Mouse (Mus musculus) frontal cortex, adult 2 months (tissue): ENCODE results near the gene Otud5. TPM values are rescaled to one million over a fixed set of nuclear protein-coding genes. Genes with fewer than 3 reads are reported as not detected.
"Not testable (repeated sequence)": the region's sequence is repeated elsewhere in the genome, so short reads cannot be mapped to it uniquely, and the experiment has no call there.

ENCODE experiments used
- DNase-seq, 2 experiments: peaks; one replicate each; pipeline ENCODE4 v3.0.0; 2022; ENCODE audit warnings: low spot score in 1 of 2; ENCODE audit errors: extremely low spot score in 1 of 2
- polyA plus RNA-seq: library from polyadenylated mRNA; depleted of rRNA; stranded (reverse); fragments of >200 nt; gene quantifications from 2 replicates; pipeline ENCODE4 v1.2.3, GENCODE M21; 2012; rRNA removed

The Otud5 gene
- 51.9 and 58.0 TPM in 2 replicates for polyA plus RNA-seq

DNA sequence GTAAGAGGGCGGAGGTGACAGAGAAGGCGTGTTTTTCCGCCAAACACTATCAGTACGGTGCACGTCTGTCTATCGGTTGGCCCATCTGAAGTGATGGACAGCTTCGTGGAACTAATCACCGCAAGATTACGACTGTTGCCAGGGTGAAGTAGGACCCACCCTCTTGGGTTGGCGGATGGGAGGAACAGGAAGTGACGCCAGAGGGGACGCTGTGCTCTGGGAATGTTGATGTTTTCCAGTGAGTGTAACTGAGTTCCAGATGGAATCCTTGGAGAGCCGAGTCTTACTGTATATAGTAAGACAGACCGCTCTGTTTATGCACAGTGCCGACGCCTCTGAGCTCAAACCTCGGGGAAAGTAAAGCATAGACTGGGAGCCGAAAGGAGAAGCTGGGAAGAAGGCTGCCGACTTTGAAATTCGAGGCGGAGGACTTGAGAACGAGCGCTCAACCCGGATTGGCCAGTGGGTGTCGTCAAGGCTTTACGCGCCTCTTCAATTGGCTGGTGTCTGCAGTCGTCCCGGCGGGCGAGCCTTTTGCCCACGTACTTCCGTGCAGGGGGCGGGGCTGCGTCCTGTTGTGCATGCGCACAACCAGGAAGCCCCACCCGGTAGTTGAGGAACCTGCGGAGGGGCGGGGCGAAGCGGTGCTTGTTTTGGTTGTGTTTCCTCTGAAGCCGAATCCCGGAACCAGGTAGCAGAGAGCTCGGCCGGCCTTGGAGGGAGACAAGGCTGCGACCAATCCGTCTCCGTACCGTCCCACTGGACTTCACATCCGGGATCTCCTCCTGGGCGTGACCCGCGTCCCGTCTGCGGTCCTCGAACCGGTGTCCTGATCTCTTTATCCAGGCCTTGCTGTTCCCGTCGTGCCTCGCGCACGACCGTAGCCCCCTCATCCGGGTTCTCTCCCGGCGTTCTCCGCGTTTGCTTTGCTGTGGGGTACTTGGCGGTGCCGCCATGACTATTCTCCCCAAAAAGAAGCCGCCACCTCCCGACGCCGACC is at the start of gene Otud5:
Gene Otud5 (plus strand): TSS at position 202 of the 1,000 bp plus-strand sequence.
- DNase-seq, result peak; percentile 92 to 93

DNA sequence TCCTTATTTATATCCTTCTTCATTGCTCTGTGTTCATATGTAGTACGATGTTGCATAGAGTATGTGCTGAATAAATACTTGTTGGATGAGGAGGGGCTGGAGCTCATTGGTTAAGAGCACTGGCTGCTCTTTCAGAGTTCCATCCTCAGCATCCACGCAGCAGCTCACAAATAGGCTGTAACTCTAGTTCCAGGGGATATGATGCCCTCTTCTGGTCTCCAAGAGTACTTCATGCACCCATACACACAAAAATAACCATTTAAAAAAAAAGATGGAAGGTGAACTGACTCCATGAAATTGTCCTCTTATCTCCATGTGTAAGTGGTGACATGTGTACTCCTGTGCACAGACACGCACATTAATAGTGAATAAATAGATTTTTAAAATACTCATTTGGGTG is 47.8 kb upstream of the Otud5 start:
- peak in 1 of 2 experiments; percentile 23 for DNase-seq

DNA sequence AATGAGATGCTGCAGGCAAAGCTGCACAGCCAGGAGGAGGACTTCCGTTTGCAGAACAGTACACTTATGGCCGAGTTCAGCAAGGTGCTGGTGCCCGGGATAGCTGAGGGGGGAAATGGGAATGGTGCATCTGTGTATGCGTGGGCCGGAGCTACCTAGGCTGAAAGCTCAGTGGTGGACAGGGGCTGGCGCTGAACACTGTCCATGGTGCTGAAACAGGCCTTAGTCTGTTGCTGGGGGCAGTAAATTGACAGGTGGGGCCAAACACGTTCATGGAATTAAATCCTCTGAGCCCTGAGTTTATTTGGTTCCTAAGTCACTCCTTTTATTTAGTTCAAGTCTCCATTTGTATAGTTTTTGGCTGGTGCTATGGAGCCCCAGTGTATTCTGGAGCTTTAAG is 46.1 kb upstream of the Otud5 start:
- no peak for DNase-seq

DNA sequence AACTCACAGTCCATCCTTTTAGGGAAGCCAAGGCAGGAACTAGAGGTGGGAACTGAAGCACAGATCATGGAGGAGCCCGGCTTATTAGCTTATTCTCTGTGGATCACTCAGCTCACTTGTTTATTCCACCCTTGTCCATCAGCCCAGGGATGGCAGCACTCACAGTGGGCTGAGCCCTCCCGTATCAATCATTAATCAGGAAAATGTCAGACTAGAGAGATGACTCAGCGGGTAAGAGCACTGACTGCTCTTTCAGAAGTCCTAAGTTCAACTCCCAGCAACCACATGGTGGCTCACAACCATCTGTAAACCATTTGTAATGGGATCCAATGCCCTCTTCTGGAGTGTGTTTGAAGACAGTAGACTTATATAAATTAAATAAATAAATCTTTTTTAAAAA is 43.8 kb upstream of the Otud5 start:
- no peak for DNase-seq

DNA sequence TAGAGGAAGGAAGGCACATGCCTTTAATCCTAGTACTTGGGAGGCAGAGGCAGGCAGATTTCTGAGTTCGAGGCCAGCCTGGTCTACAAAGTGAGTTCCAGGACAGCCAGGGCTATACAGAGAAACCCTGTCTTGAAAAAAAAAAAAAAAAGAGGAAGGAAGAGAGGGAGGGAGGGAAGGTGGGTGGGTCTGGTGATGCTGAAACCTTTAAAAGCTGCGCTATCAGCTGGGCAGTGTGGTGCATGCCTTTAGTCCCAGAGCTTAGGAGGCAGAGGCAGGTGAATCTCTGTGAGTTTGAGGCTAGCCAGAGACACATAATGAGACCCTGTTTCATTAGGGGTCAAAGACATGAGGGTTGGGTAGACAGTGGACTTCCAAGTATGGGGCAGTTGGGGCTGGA is 39.0 kb upstream of the Otud5 start:
- not testable (repeated sequence) for DNase-seq

DNA sequence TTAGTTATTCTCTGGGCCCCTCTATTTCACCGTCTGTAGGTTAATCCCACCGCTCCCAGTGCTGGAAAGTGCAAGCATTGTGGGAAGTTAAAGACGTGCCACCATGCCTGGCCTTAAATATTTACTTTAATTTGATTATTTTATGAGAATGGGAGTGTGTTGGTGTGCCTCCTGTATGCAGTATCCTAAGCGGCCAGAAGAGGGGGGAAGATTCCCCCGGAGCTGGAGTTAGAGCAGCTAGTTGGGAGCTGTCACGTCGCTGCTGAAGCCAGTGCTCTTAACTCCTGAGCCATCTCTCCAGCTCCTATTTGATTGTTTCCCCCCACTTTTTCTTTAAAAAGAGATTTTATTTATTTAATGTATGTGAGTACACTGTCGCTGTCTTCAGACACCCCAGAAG is 26.1 kb upstream of the Otud5 start:
- peak in 1 of 2 experiments; percentile 13 for DNase-seq

DNA sequence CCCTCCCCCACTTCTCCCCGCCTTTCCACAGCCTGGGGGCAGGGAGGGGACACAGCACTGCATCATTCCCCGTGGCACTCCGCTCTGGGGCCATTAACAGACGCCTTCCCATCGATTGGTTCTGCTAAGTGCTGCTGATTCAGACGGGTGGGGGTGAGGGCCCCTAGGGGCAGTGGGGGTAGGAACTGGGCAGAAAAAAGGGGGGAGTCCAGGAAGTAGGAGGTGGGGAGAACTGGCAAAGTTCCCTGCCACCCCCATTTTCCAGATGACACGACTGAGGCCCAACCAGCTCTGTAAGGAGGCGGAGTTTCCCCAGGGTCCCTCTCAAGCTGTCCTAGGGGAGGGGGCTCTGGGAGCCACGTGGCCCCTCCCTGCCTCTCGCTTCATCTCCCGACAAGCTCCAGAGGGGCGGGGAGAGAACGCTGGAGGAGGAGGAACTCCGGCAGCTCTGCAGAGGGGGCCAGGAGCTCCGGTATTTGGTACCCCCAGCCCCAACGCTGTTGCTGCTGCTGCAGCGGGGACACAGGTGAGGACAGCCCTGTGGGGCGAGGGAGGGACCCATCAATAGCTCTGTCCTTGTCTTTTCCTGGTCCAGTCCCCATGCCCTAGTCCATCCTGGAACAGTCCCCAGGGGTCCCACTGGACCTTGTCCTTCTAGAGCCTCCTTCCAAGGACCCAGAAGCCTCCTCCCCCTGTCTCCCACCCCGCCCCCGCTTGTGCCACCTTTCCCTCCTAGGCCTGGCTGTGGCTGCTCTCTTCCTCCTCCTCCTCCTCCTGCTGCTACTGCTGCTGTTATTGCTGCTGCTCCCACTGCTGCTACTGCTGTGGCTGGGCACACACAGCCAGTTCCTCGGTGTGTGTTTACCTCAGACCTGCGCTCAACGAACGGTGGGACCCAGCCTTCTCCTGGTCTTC is 19.0 kb upstream of the Otud5 start, which contains the start of gene Kcnd1:
Gene Kcnd1 (plus strand): TSS at position 425 of the 915 bp plus-strand sequence.
- peak in 1 of 2 experiments; percentile 53 for DNase-seq

DNA sequence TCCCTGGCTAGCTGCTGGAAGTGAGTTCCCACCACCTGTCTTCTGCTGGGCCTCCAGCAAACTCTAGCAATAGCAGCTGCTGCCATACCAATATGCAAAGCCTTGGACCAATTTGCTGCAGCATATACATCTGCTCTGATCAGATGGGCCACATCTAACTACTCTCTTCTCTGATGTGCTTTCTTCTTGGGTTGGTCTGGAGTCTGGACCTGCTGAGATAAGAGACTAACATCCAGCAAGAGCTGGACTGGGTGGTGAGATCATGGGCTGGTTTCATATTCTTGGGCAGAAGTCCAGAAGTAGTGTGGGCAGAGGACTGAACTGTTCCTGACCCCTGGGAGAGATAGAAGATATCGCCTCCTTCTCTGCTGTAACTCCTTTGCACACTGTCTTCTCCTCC is 4.0 kb upstream of the Otud5 start:
- DNase-seq, result no peak

DNA sequence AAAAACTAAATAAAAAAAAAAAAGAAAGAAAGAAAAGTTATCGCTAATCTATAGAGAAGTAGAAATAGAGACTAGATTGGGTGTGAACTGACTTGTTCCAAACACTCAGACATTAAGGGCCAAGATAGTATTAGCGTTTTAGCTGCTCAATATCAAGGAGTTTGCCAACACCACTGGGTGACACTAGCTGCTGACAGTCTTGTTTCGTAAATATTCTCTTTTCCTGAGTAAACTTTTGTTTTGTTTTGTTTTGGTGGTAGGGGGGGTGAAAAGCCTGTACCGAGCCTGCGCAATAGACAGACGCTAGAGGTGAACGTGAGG is 362 bp upstream of the Otud5 start:
- DNase-seq, result no peak

DNA sequence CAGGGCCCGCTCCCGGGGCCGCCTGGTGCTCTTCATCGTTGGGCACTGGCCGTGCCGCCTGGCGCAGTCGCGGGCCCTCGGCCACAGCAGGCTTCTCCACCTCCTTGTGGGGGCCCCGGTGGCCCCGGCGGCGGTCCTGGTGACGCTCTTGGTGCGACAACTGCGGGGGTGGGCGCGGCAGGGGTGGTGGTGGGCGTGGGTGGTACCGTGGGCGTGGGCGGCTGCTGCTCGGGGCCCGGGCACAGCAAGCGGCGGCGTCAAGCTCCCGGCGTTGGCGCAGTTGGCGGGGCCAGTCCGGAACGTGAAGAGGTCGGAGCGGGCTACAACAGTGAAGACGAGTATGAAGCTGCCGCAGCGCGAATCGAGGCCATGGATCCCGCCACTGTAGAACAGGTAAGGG is 1.2 kb downstream of the Otud5 start:
- no peak for DNase-seq

DNA sequence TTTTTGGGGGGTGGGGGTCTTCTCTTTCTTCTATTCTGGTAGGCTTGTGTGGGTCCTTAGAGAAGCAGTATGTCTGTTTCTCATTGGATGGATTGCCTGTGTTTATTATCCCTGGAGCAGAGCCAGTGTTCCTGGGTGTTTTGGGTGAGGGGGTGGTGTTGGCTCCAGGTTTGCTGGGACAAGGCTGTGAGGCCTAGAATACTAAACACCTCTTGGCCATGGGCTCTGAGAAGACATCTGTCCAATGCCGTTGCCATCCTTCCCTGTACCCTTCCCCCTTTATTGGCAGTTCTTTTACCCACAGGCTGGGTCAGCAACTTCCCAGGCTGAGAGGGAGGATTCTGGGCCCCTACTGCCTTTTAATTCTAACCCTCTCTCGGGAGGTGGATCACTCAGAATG is 6.7 kb downstream of the Otud5 start:
- DNase-seq, result peak in 1 of 2 experiments; percentile 28

DNA sequence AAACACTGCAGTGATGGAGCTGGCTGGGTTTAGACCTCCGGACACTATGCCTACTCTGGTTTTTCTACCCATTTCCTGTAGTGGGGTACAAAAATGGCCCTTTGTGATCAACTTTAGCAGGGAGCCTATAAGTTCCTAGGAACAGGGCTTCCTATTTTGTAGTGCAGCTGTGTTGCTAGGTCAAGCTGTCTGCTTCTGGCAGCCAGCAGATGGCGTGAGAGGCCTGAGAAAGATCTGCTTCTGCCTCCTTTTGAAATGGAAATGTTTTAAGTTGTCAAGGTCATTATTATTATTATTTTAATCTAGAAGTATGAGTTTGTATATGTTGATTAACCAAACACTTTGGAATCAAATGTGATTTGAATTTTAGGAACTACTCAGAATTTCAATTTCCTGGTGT is 13.4 kb downstream of the Otud5 start:
- peak in 1 of 2 experiments; percentile 52 for DNase-seq

DNA sequence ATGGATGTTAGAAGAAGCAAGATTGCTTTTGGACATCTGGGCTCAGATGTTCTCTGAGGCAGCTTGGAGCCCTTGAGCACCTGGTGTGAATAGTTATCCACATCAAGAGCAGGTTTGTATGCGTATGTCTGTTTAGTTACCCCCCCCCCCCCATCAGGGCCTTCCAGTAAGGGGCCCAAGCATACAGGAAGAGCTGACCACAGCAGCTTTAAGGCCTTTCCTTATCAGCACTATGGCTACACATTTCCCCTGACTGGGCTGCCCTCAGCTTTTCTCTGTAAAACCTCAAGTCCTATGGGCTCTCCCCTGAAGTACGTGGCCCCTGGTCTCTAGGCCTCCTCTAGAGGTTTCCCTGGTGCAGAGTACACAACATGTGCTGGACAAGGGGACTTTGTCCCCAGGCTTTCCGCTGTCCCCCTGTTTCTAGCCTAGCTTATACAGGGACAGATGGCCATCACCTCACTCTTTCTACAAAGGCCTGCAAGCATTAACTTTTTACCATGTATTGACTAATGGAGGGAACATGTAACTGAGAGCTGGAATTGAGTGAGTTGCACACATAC is 18.1 kb downstream of the Otud5 start:
- no peak for DNase-seq

DNA sequence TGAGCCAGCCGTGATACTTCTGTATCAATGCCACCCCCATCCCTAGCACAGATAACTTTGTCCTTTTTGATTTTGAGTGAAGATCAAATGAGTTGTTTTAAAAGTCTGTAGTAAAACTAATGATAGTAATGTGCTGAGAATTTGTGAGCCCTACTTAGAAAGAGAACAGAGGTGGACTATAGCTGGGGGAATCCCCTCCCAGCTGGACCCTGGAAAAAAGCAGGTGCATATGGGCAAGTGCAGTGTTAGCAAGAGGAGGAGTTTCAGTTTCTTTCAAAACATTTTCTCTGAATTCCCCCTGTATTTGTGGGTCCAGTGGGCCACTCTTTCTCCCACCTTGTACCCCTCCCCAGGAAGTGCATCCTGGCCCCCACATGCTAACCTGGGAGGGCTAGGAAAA is 22.0 kb downstream of the Otud5 start:
- DNase-seq, result no peak

DNA sequence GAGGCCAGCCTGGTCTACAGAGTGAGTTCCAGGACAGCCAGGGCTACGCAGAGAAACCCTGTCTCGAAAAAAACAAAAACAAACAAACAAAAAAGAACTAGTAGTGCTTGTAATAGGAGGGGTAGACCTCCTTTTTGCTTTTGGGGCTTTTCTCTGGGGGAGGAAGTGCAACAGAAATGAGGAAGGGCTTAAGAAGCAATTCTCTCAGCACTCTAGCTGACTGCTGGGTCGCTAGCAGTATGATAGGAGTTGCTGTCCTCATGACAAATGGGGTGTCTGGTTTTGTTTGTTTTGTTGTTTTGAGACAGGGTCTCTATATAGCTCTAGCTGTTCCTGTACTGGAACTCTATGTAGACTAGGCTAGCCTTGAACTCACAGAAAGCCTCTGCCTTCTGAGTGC is 23.4 kb downstream of the Otud5 start:
- no peak for DNase-seq

DNA sequence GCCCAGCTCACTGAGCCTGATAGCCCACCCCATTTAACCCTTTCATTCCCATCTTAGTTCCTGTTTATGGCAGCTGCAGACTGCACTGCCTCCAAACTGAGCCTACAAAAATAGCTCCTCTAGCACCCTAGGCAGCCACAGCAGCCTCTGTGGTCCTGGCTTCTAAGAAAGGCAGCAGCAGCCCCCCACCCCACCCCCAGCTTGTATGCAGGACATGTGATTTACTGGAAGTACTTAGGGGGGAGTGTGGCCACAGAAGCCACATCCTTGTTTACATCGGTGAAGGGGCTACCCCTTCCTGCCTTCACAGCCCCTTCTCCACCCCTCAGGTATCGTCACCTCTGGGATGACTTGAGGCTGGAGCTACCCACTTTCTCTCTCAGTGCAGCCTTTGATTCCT is 24.2 kb downstream of the Otud5 start:
- no peak for DNase-seq

DNA sequence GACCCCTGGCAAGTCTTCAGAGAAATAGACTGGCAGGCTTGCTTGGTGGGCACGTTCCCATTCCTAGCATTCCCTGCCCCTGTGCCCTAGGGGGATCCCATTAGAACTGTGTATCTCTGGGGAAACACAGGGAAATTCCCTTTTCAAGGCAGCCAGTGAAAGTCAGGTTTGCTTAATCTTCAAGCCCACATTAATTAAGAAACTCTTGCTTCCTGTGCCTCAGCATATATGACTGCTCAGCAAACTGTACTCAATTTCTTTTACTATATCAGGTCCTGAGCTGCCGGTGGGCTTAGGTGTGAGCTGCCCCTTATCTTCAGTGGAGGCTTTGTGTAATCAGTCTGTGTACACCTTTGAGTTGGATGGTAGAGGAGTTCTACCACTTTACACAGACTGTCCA is 24.6 kb downstream of the Otud5 start:
- no peak for DNase-seq

DNA sequence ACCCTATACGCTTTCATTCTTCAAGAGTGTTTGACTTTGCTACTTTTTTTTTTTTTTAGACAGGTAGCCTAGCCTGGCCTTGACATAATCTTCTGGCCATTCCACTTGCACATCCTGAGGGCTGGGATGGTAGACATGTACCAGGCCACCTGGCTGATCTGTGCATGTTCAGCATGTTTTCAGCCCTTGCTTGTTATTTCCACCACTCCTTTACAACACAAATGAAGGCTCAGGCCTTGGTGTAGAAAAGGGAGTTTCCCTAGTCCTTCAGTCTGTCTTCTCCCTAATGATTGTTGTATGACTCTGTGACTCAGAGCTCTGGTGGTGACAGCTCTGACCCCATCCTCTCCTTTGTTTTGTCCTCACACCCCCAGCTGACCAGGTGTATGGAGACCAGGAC is 26.0 kb downstream of the Otud5 start:
- DNase-seq, result no peak

DNA sequence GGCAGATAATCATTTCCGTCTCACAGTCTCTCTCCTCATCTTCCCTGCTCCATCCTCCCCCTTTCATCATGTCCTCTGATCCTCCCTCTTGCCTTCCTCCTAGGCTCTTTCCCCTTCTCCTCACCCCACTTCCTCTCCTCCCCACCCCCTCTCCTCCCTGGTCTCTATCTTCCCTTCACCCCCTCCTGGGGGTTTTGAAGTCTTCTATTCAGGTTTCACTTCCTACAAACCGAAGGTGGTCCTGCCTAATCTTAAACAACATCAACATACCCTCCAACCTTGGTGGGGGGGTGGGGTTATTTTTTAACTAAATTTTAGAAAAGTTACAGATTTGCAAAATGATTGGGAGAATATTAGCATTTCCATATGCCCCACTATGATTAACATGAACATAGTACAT is 27.3 kb downstream of the Otud5 start:
- no peak for DNase-seq

DNA sequence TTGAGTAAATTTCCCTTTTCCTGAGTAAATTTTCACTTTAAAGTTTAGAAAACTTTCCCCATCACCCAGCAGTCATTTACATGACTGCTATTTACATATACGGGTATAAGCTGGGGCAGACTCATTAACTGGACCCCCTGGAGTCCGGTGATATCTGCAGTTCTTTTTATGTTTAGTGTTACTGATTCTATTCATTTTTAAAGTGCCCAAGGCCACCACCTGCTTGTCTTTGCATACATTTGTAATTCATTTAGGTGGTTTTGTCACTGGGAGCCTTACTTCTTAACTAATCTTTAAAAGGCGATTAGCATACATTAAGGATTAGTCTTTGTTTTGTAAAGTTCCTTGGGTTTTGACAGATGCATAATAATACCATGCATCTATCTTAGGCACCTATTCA is 28.7 kb downstream of the Otud5 start:
- no peak for DNase-seq

DNA sequence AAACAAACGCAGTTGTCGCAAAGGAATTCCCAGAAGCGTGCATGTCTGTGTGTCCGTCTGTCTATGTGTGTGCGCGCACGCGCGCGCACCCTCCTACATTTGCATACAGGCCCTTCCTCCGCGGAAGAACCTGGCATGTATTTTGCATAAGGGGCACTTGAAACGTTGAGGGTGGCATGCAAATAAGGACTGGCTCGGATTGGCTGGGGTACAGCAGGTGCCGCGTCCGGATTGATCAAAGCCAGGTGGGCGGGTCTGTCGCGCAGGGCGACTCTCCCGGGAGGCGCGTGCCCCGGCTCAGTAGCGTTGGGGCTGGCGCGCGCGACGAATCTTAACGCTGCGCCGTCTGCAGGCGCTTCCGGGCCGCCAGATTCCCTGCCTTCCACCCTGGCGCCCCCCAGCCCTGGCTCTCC is 36.8 kb downstream of the Otud5 start, which contains the start of gene Pim2:
Gene Pim2 (plus strand): TSS at position 256 of the 413 bp plus-strand sequence.
- peak; percentile 79 to 85 for DNase-seq
